Mouse (Mus musculus) myocyte (in vitro differentiated cells): Measurements from ENCODE around the gene B4galt4.

Experiments used
- CEBPB ChIP-seq: IDR thresholded peaks from 2 replicates; pipeline ENCODE4 v1.6.1; 2011; ENCODE audit warnings: mild to moderate bottlenecking, moderate library complexity; ENCODE audit not compliant: poor library complexity, insufficient read depth, severe bottlenecking
- POLR2A ChIP-seq: IDR thresholded peaks from one replicate; pipeline ENCODE4 v1.6.1; 2011; ENCODE audit warnings: low read depth, mild to moderate bottlenecking, control low read depth, moderate library complexity; ENCODE audit not compliant: insufficient read length
- TCF12 ChIP-seq: IDR thresholded peaks from one replicate; pipeline ENCODE4 v1.6.1; 2011; ENCODE audit warnings: mild to moderate bottlenecking, control low read depth; ENCODE audit not compliant: poor library complexity, insufficient read depth, severe bottlenecking

DNA sequence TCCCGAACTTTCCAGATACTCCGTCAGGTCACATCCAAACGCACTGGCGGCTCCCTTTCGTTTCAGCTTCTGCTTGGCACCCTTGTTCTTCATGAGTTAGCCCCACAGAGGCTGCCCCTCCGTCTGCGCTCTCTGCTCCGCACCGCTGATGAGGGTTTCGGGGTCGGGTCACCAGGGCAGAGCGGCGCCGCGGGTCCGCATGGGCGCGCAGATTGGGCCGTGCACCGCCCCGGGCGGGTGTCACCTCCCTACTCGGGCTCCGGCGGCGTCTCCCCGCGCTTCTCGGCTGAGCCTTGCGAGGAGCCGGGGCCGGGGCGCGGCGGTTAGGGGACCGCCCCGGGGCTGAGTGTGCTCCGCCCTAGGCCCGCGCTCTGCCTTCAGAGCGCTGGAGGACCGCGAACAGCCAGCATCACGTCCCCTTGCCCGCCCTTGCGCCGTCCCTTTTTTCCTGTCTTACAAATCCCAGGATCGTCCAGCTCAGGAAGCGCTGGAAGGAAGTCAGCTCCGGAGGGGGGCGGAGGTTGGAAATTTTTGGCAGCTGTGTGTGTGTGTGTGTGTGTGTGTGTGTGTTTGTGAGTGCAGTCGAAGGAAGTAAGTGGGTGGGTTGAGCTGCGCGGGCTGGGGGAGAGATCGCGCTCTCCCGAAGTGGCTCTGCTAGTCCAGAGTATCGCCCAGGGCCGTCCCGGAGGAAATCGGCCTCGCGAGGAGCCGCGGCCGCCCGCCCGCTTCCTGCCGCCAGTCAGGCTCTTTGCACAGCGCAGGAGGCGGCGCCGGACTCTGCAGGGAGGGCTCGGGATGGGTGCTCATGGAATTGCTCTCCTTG is 29.3 kb upstream of the B4galt4 start, which contains the start of gene Arhgap31:
- peak; percentile 66 for TF ChIP-seq POLR2A
- no peak for TF ChIP-seq TCF12
- no peak for TF ChIP-seq CEBPB
